23 mouse cellular contexts compared by ENCODE assay signal in the genomic region with DNA sequence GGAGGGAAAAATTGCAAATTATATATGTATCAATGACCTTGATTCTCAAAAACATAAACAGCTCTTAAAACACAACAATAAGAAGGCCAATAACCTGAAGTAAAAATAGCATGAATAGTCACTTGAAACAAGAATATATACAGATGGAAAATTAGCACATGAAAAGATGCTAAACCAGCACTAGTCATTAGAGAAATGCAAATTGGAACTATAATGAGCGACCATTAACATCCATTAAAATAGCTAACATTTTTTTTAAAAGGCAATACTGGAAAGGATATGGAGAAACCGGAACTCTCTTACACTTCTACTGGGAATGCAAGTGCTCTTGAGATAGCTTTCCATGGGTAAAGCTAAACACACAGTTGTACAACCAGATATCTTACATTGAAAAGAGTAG.
DNase-seq lines count a peak whose midpoint lies in the region; ATAC-seq and TF ChIP-seq lines count a peak whose summit lies in the region.
"Had no signal": no experiment of that assay in that cellular context is flagged by ENCODE, and none has a peak within 500 bp of the region (broad histone marks: within the 10 kb centered on the region; RNA-seq: fewer than 3 reads in every experiment).

No protein-coding gene starts in this region.

- no peak overlapping the region for H3K4me2 ChIP-seq in forebrain, embryonic 13.5 days
- H3K4me2 ChIP-seq in forebrain, postnatal 0 days (ENCODE audit: low read depth): no peak overlapping the region
- no peak overlapping the region for H3K4me2 ChIP-seq in forebrain, embryonic 16.5 days (ENCODE audit: low read length)
- no peak overlapping the region for H3K4me2 ChIP-seq in forebrain, embryonic 11.5 days (ENCODE audit: low read depth, low read length, severe bottlenecking)
- H3K4me2 ChIP-seq: embryonic facial prominence, embryonic 13.5 days; embryonic facial prominence, embryonic 15.5 days had no signal

- H3K36me3 ChIP-seq in forebrain, embryonic 13.5 days (ENCODE audit: poor library complexity, severe bottlenecking): no peaks in the 10 kb centered on the region
- H3K36me3 ChIP-seq in forebrain, postnatal 0 days (ENCODE audit: insufficient read depth): no peaks in the 10 kb centered on the region
- H3K36me3 ChIP-seq in forebrain, embryonic 16.5 days (ENCODE audit: control insufficient read depth, insufficient read depth): no peaks in the 10 kb centered on the region
- no peaks in the 10 kb centered on the region for H3K36me3 ChIP-seq in forebrain, embryonic 11.5 days (ENCODE audit: control insufficient read depth, insufficient read depth, low read length)
- H3K36me3 ChIP-seq: embryonic facial prominence, embryonic 13.5 days; embryonic facial prominence, embryonic 15.5 days; forebrain, embryonic 10.5 days; G1E had no signal

- no peaks in the 10 kb centered on the region for H3K27me3 ChIP-seq in forebrain, embryonic 13.5 days
- no peaks in the 10 kb centered on the region for H3K27me3 ChIP-seq in forebrain, postnatal 0 days (ENCODE audit: insufficient read depth, low read length)
- H3K27me3 ChIP-seq in forebrain, embryonic 16.5 days (replicated peaks; ENCODE audit: control insufficient read depth, insufficient read depth, low read length): no peaks in the 10 kb centered on the region; the same call in 1 of the 2 replicates
- H3K27me3 ChIP-seq in forebrain, embryonic 11.5 days (ENCODE audit: control insufficient read depth, insufficient read depth, low read length): no peaks in the 10 kb centered on the region
- H3K27me3 ChIP-seq: CH12.LX; embryonic facial prominence, embryonic 13.5 days; embryonic facial prominence, embryonic 15.5 days had no signal

- H3K9me3 ChIP-seq in forebrain, embryonic 13.5 days (replicated peaks): no peaks in the 10 kb centered on the region
- H3K9me3 ChIP-seq in forebrain, postnatal 0 days (ENCODE audit: low read length): no peaks in the 10 kb centered on the region
- no peaks in the 10 kb centered on the region for H3K9me3 ChIP-seq in forebrain, embryonic 16.5 days (ENCODE audit: control insufficient read depth, low read length)
- H3K9me3 ChIP-seq in forebrain, embryonic 11.5 days (ENCODE audit: control insufficient read depth, low read length): no peaks in the 10 kb centered on the region
- H3K9me3 ChIP-seq: embryonic facial prominence, embryonic 13.5 days; embryonic facial prominence, embryonic 15.5 days; forebrain, embryonic 10.5 days; G1E had no signal

- 43% methylated on average over 2 of the region's 2 CpGs for WGBS in forebrain, embryonic 13.5 days
- WGBS in forebrain, postnatal 0 days: 48% methylated on average over 2 of the region's 2 CpGs
- 19% methylated on average over 2 of the region's 2 CpGs for WGBS in forebrain, embryonic 16.5 days
- 45% methylated on average over 2 of the region's 2 CpGs for WGBS in forebrain, embryonic 11.5 days

- no peak overlapping the region for H3K9ac ChIP-seq in forebrain, embryonic 13.5 days
- no peak overlapping the region for H3K9ac ChIP-seq in forebrain, postnatal 0 days
- H3K9ac ChIP-seq in forebrain, embryonic 16.5 days (replicated peaks; ENCODE audit: low read depth, low read length): no peak overlapping the region
- no peak overlapping the region for H3K9ac ChIP-seq in forebrain, embryonic 11.5 days (ENCODE audit: low read length)
- H3K9ac ChIP-seq: embryonic facial prominence, embryonic 13.5 days; embryonic facial prominence, embryonic 15.5 days had no signal

- no peak for TF ChIP-seq CTCF in forebrain, postnatal 0 days (IDR thresholded peaks at IDR 0.05; ENCODE audit: low read depth)

- ATAC-seq in forebrain, embryonic 13.5 days: peak; percentile 53; the same call in 1 of the 2 replicates
- ATAC-seq in forebrain, postnatal 0 days: no peak
- peak; percentile 49; the same call in 1 of the 2 replicates for ATAC-seq in forebrain, embryonic 16.5 days
- ATAC-seq in forebrain, embryonic 11.5 days (replicated peaks; ENCODE audit: low FRiP score): no peak
- ATAC-seq: CD4-positive, CD25-positive, alpha-beta regulatory T cell, adult 4 months; Patski had no signal

- no peak overlapping the region for H3K4me3 ChIP-seq in forebrain, embryonic 13.5 days
- no peak overlapping the region for H3K4me3 ChIP-seq in forebrain, postnatal 0 days (ENCODE audit: low read depth, low read length)
- no peak overlapping the region for H3K4me3 ChIP-seq in forebrain, embryonic 16.5 days (replicated peaks; ENCODE audit: low read length)
- H3K4me3 ChIP-seq in forebrain, embryonic 11.5 days (ENCODE audit: low read depth, low read length): no peak overlapping the region
- H3K4me3 ChIP-seq: embryonic facial prominence, embryonic 13.5 days; embryonic facial prominence, embryonic 15.5 days; erythroblast, embryonic 14.5 days; forebrain, embryonic 10.5 days had no signal

- no peak for DNase-seq in forebrain, postnatal 0 days
- no peak for DNase-seq in forebrain, embryonic 11.5 days (ENCODE audit: low spot score)
- DNase-seq in cerebellum, adult 11-12 months: no peak
- DNase-seq: adrenal gland, adult 2 months; adrenal gland, postnatal 10 days; adrenal gland, postnatal 25 days; B cell, adult 2 months; cerebellum, adult 18-20 months; cerebellum, adult 8-10 months; cerebellum, adult 9-11 months; cerebellum, postnatal 14 days; cerebellum, postnatal 36 days; embryo, embryonic 11 days had no signal

- no peak overlapping the region for H3K27ac ChIP-seq in forebrain, embryonic 13.5 days
- H3K27ac ChIP-seq in forebrain, postnatal 0 days (ENCODE audit: low read depth, low read length): no peak overlapping the region
- no peak overlapping the region for H3K27ac ChIP-seq in forebrain, embryonic 16.5 days (ENCODE audit: low read length)
- H3K27ac ChIP-seq in forebrain, embryonic 11.5 days (ENCODE audit: low read depth, low read length): no peak overlapping the region
- H3K27ac ChIP-seq: embryonic facial prominence, embryonic 13.5 days; embryonic facial prominence, embryonic 15.5 days; forebrain, embryonic 10.5 days had no signal

- H3K4me1 ChIP-seq in forebrain, embryonic 13.5 days: no peaks in the 10 kb centered on the region
- H3K4me1 ChIP-seq in forebrain, postnatal 0 days (ENCODE audit: insufficient read depth): no peaks in the 10 kb centered on the region
- no peaks in the 10 kb centered on the region for H3K4me1 ChIP-seq in forebrain, embryonic 16.5 days (replicated peaks; ENCODE audit: control insufficient read depth, insufficient read depth, low read length)
- H3K4me1 ChIP-seq in forebrain, embryonic 11.5 days (replicated peaks; ENCODE audit: control insufficient read depth, insufficient read depth, low read length): no peaks in the 10 kb centered on the region
- H3K4me1 ChIP-seq: embryonic facial prominence, embryonic 13.5 days; embryonic facial prominence, embryonic 15.5 days; forebrain, embryonic 10.5 days had no signal

Comparison
In these comparisons a context has a peak if more than half of its experiments do, and no peak if none do; other contexts are left out.
1. ATAC-seq: peak in forebrain, embryonic 13.5 days (single experiment) and forebrain, embryonic 16.5 days (single experiment); none in forebrain, postnatal 0 days (single experiment) and forebrain, embryonic 11.5 days (single experiment).